Mouse (Mus musculus) T-helper 17 cell (primary cell): Measurements from ENCODE around the gene Zmym6.

Experiments used
- in situ Hi-C, 2 experiments: fragments of 300-600 bp; cut with MboI, MseI; formaldehyde crosslinking; loops; 1 replicate in 1 of 2; 2 replicates in 1 of 2; pipeline ENCODE4 v1.15.1; 2025; ENCODE audit warnings: high pct_unique_total_duplicates in 2 of 2

The Zmym6 gene

GRCm38 (mm10) chr4:127123391-127123790 is 46.2 kb downstream of the Zmym6 start, which contains the start of gene Tmem35b:
Gene Tmem35b (plus strand): TSS chr4:127123691.
- in situ Hi-C loops = no loop called here

- in situ Hi-C loops = no loop called here
Observed at GRCm38 (mm10) chr4:127124331-127124730, 47.1 kb downstream of the Zmym6 start.

GRCm38 (mm10) chr4:127125834-127126463 is 48.8 kb downstream of the Zmym6 start:
- in situ Hi-C loops = no loop called here

GRCm38 (mm10) chr4:127134687-127135086 is 57.5 kb downstream of the Zmym6 start:
- in situ Hi-C loops = no loop called here

- in situ Hi-C loops = no loop called here
Observed at GRCm38 (mm10) chr4:127137591-127137990, 60.4 kb downstream of the Zmym6 start.

GRCm38 (mm10) chr4:127138486-127138885 is 61.3 kb downstream of the Zmym6 start:
- in situ Hi-C loops = no loop called here

GRCm38 (mm10) chr4:127150031-127150430 is 72.8 kb downstream of the Zmym6 start:
- in situ Hi-C loops = loop anchor here in 1 of 2 experiments (10.0 to 25.0 kb wide), 2 partner anchors 1037 to 1685 kb away; no protein-coding TSS in a partner anchor

GRCm38 (mm10) chr4:127153345-127153744 is 76.2 kb downstream of the Zmym6 start:
- in situ Hi-C loops = loop anchor here in 1 of 2 experiments (10.0 to 25.0 kb wide), 2 partner anchors 1034 to 1689 kb away; no protein-coding TSS in a partner anchor

- in situ Hi-C loops = loop anchor here in 1 of 2 experiments (10.0 to 25.0 kb wide), 2 partner anchors 1032 to 1691 kb away; no protein-coding TSS in a partner anchor
Observed at GRCm38 (mm10) chr4:127155757-127156156, 78.6 kb downstream of the Zmym6 start.

- in situ Hi-C loops = loop anchor here in 1 of 2 experiments (10.0 to 25.0 kb wide), 2 partner anchors 1030 to 1693 kb away; no protein-coding TSS in a partner anchor
Observed at GRCm38 (mm10) chr4:127157746-127158145, 80.6 kb downstream of the Zmym6 start.

- in situ Hi-C loops = loop anchor here in 1 of 2 experiments (25.0 kb wide), 1 partner anchor 1023 kb away; no protein-coding TSS in a partner anchor
Observed at GRCm38 (mm10) chr4:127163926-127164325, 86.7 kb downstream of the Zmym6 start.

GRCm38 (mm10) chr4:127167096-127167495 is 89.9 kb downstream of the Zmym6 start:
- in situ Hi-C loops = loop anchor here in 1 of 2 experiments (25.0 kb wide), 1 partner anchor 1020 kb away; no protein-coding TSS in a partner anchor

- in situ Hi-C loops = loop anchor here in 1 of 2 experiments (25.0 kb wide), 1 partner anchor 1020 kb away; no protein-coding TSS in a partner anchor
Observed at GRCm38 (mm10) chr4:127167731-127168130, 90.5 kb downstream of the Zmym6 start.

GRCm38 (mm10) chr4:127168211-127168913 is 91.2 kb downstream of the Zmym6 start:
- in situ Hi-C loops = loop anchor here in 1 of 2 experiments (25.0 kb wide), 1 partner anchor 1019 kb away; no protein-coding TSS in a partner anchor

- in situ Hi-C loops = loop anchor here in 1 of 2 experiments (25.0 kb wide), 1 partner anchor 1018 kb away; no protein-coding TSS in a partner anchor
Observed at GRCm38 (mm10) chr4:127168914-127169345, 91.7 kb downstream of the Zmym6 start, which contains the start of gene Dlgap3. Gene Dlgap3 (plus strand): TSS chr4:127169204.

- in situ Hi-C loops = loop anchor here in 1 of 2 experiments (5.0 to 25.0 kb wide), 2 partner anchors 97 to 1018 kb away; no protein-coding TSS in a partner anchor
Observed at GRCm38 (mm10) chr4:127169346-127170221, 92.4 kb downstream of the Zmym6 start.

GRCm38 (mm10) chr4:127170866-127171265 is 93.7 kb downstream of the Zmym6 start:
- in situ Hi-C loops = loop anchor here in 1 of 2 experiments (5.0 to 25.0 kb wide), 2 partner anchors 99 to 1016 kb away; no protein-coding TSS in a partner anchor

GRCm38 (mm10) chr4:127171341-127171905 is 94.2 kb downstream of the Zmym6 start:
- in situ Hi-C loops = loop anchor here in 1 of 2 experiments (5.0 to 25.0 kb wide), 2 partner anchors 99 to 1016 kb away; no protein-coding TSS in a partner anchor

- in situ Hi-C loops = loop anchor here in 1 of 2 experiments (5.0 to 25.0 kb wide), 2 partner anchors 100 to 1015 kb away; no protein-coding TSS in a partner anchor
Observed at GRCm38 (mm10) chr4:127172119-127172518, 94.9 kb downstream of the Zmym6 start.

- in situ Hi-C loops = loop anchor here in 1 of 2 experiments (5.0 to 25.0 kb wide), 2 partner anchors 100 to 1015 kb away; no protein-coding TSS in a partner anchor
Observed at GRCm38 (mm10) chr4:127172614-127173013, 95.4 kb downstream of the Zmym6 start.
